Mouse (Mus musculus): ENCODE results near the gene Slc2a4.

Slc2a4 gene

GRCm38 (mm10) chr11:69940962-69941361 lies 7.0 kb downstream of the Slc2a4 start:
- intact Hi-C loops (cut with DNase I), result no loop called here

GRCm38 (mm10) chr11:69939731-69940130 lies 8.3 kb downstream of the Slc2a4 start:
- intact Hi-C loops (cut with DNase I), result loop anchor here (10.0 kb wide), 1 partner anchor 275 kb away; the partner anchor contains the start of gene Slc16a11

DNA sequence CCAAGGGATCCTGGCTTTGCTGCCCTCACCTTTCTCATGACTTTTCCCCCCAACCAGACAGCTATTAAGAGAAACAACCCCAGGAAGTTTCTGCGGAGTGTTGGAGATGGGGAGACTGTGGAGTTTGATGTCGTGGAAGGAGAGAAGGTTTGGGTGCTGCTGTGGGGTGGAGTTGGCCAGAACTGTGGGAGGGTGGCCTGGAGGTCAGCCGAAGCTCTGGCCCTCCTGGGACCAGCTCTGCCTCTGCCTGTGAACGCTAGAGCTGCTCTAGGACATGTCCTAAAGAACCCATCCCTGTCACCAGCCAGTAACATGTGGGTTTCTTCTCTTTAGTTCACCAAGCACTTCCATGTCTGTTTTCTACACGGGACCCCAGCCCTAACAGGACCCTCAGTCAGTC lies 8.8 kb downstream of the Slc2a4 start:
- intact Hi-C loops (cut with DNase I), result loop anchor here (10.0 kb wide), 1 partner anchor 276 kb away; the partner anchor contains the start of gene Slc16a11

DNA sequence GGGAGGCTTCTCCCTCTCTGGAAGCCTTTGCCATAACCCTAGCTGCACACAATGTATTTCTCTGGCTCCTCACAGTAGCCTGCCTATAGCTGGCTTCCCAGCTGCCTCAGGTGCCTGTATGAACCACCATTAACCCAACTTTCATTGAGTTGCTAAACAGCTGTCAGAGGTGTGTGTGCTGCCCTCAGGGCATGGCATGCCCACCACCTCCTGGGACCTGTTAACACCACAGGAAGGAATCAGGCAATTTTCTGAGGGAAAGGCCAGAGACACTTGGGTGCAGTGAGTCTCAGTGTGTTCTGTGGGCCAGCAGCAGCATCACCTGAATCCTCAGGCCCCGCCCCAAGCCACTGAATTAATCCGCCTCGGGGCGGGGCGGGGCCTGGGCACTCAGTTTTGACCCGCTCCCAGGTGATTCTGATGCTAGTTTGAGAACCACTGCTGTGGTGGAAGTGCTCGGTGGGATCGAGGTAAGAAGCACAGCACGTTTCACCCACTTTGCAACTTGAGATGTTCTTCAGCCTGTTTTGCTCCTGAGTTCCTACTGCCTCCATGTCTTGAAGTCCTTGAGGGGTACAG lies 9.5 kb downstream of the Slc2a4 start:
- intact Hi-C loops (cut with DNase I), result loop anchor here (10.0 kb wide), 1 partner anchor 276 kb away; the partner anchor contains the start of gene Slc16a11

DNA sequence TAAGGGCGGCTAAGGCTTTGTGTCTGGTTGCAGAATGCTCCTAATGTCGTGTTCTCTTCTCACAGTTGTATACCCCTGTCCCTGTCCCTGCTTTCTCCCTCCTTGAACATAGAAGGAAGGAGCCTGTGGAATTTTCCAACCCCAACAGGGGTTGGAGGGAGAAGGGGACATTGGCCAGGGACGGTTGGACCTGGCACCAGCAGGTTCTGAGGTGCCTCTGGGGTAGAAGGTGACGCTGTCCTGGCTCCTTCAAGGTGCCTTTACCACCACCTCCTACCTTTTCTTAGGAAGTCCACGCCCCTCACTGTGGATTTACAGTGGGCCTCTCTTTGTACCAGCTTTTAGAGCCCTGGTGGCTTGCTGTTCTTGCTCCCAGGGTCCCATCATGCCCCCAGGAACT lies 10.2 kb downstream of the Slc2a4 start:
- intact Hi-C loops (cut with DNase I), result loop anchor here (10.0 kb wide), 1 partner anchor 277 kb away; the partner anchor contains the start of gene Slc16a11

- intact Hi-C loops (cut with DNase I), result loop anchor here (10.0 kb wide), 1 partner anchor 277 kb away; the partner anchor contains the start of gene Slc16a11
These were observed 10.6 kb downstream of the Slc2a4 start for GRCm38 (mm10) chr11:69937385-69937784.

GRCm38 (mm10) chr11:69936714-69937347 lies 11.2 kb downstream of the Slc2a4 start:
- intact Hi-C loops (cut with DNase I), result loop anchor here (10.0 kb wide), 1 partner anchor 278 kb away; the partner anchor contains the start of gene Slc16a11

- intact Hi-C loops (cut with DNase I), result loop anchor here (10.0 kb wide), 1 partner anchor 279 kb away; the partner anchor contains the start of gene Slc16a11
These were observed 11.8 kb downstream of the Slc2a4 start for GRCm38 (mm10) chr11:69936156-69936555.

DNA sequence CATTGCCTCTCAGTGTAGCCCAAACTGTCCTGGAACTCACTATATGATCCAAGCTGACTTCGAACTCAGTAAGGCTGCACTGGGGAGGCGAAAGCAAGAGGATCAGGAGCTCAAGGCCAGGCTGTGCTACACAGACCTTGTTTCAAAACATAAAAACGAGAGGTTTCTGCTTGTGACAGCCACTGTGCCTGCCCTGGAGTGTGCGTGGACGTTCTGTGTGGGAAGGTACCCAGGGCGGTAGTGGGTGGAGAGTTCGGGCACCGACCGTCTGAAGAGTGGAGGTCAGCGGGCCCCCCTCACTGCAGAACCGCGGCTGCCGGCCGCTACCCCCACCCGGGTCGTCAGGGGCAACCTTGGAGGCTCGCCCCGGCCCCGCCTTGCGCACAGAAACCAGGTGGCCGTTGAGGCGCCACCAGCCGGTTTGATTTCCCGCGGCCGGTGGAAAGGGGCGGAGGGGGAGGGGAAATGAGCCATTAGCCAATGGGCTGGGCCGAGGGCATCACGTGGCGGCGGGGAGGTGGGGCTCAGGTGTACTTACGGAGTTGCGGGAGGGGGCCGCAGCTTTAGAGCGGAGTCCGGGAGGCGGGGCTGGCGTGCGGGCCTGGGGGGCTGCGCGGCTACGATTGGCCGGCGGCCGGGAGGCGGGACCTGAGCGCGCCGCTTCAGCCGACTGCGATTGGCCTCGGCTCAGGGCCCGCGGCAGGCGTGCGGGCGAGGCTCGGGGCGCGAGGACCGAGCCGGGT lies 12.7 kb downstream of the Slc2a4 start, which contains the start of gene Ybx2:
Gene Ybx2 (plus strand): TSS at position 660 of the 743 bp plus-strand sequence.
- intact Hi-C loops (cut with DNase I), result loop anchor here (10.0 kb wide), 1 partner anchor 279 kb away; the partner anchor contains the start of gene Slc16a11

DNA sequence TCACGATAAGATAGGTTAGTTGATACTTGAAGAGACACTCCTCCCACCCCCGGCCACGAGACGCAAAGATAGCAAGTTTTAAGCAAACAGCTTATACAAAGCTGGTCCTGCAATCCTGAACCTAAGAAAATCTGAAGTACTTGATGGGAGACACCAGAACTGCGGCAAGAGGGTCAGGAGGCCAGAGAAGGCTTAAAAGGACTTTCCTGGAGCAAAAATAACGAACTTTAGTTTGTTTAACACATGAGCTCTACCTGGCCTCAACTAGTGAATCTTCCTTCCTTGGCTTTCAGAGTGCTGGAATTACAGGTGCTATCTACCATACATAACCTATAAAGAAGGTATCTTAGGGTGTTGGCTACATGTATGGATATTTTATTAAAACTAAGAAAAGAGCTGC lies 13.3 kb downstream of the Slc2a4 start:
- intact Hi-C loops (cut with DNase I), result loop anchor here (1.0 to 10.0 kb wide), 2 partner anchors 15 to 280 kb away; partner anchors contain the start of gene Slc16a11

DNA sequence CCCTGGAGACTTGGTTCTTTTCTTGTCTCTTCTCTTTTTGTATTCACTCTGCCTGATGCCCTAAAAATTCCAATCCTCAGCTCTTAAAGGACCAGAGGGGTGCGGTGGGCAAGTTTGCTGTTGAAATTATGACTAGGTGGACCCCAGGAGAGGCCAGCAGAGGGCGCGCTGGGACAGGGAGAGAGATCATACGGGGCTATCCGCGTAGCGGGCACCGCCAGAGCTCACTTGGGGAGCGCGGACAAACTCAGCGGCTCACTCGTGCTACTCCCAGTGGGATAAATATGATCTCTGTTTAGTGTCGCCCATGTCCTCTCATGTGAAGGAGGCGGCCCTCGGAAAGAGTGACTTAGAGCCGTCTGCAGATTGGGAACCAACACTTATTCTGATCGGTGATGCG lies 13.8 kb downstream of the Slc2a4 start:
- intact Hi-C loops (cut with DNase I), result loop anchor here (1.0 to 10.0 kb wide), 2 partner anchors 15 to 281 kb away; partner anchors contain the start of gene Slc16a11

- intact Hi-C loops (cut with DNase I), result loop anchor here (10.0 kb wide), 1 partner anchor 282 kb away; the partner anchor contains the start of gene Slc16a11
These were observed 14.9 kb downstream of the Slc2a4 start for GRCm38 (mm10) chr11:69933066-69933465.

- intact Hi-C loops (cut with DNase I), result loop anchor here (10.0 kb wide), 1 partner anchor 283 kb away; the partner anchor contains the start of gene Slc16a11
These were observed 15.7 kb downstream of the Slc2a4 start for GRCm38 (mm10) chr11:69932254-69932653.

DNA sequence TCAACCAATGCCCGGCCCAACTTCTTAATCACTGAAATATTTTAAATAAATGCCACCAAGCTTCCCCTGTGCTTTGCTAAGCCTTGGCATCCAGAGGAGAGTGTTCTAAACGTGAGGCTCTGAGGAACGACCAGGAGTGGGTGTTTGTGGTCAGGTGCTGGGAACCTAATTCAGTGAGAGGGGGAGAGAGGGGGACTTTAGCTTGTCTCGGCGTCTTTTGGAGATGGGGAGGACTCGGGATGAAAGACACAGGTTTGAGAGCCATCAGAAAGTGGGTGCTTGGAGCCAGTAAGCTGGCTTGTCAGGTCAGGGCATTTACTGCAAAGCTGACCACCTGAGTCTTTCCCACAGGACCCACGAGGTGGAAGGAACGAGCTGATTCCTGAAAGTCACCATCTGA lies 16.2 kb downstream of the Slc2a4 start:
- intact Hi-C loops (cut with DNase I), result loop anchor here (10.0 kb wide), 1 partner anchor 283 kb away; the partner anchor contains the start of gene Slc16a11

GRCm38 (mm10) chr11:69930967-69931537 lies 16.9 kb downstream of the Slc2a4 start:
- intact Hi-C loops (cut with DNase I), result loop anchor here (10.0 kb wide), 1 partner anchor 284 kb away; the partner anchor contains the start of gene Slc16a11

DNA sequence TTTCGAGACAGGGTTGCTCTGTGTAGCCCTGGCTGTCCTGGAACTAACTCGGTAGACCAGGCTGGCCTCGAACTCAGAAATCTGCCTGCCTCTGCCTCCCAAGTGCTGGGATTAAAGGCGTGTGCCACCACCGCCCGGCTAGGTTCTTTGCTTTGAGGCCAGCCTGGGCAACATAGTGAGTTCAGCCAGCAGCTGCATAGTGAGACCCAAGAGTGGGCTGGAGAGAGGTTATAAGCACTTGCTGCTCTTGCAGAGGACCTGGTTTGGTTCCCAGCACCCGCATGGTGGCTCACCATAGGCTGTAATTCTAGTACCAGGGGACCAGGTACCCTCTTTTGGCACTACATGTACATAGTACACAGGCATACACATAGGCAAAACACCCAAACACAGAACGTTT lies 17.8 kb downstream of the Slc2a4 start:
- intact Hi-C loops (cut with DNase I), result loop anchor here (10.0 kb wide), 1 partner anchor 285 kb away; the partner anchor contains the start of gene Slc16a11

DNA sequence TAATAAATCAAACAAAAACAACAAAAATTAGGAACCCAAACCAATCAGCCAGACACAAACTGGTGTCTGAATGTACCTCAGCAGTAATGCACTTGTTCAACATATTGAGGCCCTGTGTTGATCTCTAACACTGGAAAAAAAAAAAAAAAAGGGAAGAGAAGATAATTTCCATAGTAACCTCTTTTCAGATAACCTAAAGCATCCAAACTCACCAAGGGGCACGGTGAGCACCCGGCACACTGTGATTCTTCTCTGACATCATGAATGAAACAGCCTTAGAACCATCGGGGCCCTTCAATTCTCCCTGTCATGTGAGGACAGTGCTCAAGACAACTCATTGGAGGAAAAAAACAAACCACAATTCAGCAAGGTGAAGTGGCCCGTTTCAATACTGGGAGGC lies 18.3 kb downstream of the Slc2a4 start:
- intact Hi-C loops (cut with DNase I), result loop anchor here (10.0 kb wide), 1 partner anchor 285 kb away; the partner anchor contains the start of gene Slc16a11

DNA sequence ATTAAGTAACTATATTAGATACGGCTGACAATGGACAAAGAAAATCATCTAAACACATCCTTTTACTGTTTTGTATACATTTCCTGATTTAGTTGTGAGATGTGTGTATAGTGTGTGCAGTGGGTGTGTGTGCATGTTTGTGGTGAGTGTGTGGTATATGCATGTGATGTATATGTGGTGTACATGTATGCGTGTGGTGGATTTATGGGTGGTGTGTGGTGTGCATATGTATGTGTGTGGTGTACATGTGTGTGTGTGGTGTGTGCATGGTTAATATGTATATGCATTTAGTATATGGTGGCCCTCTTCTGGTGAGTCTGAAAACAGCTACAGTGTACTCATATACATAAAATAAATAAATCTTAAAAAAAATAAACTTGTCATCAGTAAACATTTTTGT lies 20.5 kb downstream of the Slc2a4 start:
- intact Hi-C loops (cut with DNase I), result no loop called here

DNA sequence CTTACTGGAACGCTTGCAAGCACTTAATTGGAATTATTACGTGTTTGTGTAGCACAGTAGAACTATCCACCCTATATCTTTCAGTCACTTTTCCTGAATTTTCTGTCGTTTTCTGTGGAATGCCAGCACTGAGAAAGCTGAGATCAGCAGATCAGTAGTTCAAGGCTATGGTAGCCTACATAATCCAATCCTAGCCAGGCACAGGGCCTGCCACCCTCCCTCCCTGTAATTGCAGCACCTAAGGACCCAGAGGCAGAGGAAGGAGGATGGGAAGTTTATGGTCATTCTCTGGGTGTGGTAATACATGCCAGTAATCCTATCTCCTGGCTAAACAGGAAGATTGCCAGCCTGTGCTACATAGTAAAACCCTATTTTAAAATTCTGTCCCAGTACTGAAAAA lies 25.2 kb downstream of the Slc2a4 start:
- intact Hi-C loops (cut with DNase I), result no loop called here

DNA sequence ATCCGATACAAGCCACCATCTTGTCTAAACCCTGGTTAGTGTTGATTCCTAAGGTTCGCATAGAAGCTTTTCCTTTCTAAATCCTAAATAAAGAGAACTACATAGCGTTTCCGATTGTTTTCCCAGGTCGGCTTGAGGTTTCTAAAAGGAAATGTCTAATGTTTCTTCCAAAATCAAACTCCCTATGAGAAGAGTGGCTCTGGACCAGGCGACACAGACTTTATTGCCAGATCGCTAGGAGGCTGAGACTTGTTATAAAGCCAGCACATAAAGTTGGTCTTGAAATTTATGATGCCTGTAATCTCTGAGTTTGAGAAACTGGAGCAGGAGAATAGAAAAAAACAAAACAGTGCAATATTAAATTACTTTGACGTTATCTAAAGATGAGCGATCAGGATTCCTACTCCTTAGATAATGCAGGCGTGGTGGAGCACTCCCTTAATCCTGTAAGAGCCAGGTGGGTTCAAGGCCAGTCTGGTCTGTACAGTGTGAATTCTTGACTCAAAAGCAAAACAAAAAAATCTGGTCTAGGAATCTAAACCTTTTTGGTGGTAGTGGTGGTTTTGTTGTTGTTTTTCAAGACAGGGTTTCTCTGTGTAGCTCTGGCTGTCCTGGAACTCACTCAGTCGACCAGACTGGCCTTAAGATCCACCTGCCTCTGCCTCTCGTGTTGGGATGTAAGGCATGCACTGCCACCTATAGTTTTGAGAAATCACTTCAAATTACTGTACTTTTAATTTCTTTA lies 25.8 kb downstream of the Slc2a4 start:
- intact Hi-C loops (cut with DNase I), result no loop called here
